14 mouse cellular contexts compared by ENCODE assay signal in genomic region chr10:8589871-8590533, GRCm38 (mm10).
DNase-seq lines count a peak whose midpoint lies in the region.
"Had no signal": no experiment of that assay in that cellular context is flagged by ENCODE, and none has a peak within 500 bp of the region (broad histone marks: within the 10 kb centered on the region; RNA-seq: fewer than 3 reads in every experiment).

No protein-coding gene starts in this region.

- intact Hi-C loops in left cerebral cortex, postnatal 36 days (cut with DNase I), result no loop called here

- peak; percentile 8 to 33 for DNase-seq in kidney, postnatal 4 days
- DNase-seq in kidney, adult 18-20 months, result no peak
- peak; percentile 75 for DNase-seq in brain, adult 2 months (ENCODE audit: low read depth, low spot score)
- DNase-seq in layer of hippocampus, adult 18-20 months (ENCODE audit: low spot score in 2 of 2), result peak; percentile 19 to 80
- peak; percentile 5 to 7 for DNase-seq in left cerebral cortex, postnatal 36 days (ENCODE audit: low spot score in 2 of 2)
- no peak for DNase-seq in cerebellum, adult 9-11 months
- DNase-seq in urinary bladder, postnatal 4 days (ENCODE audit: low spot score in 2 of 2), result no peak
- DNase-seq: adrenal gland, adult 2 months; cerebellum, adult 18-20 months; gastrocnemius, postnatal 25 days; heart, postnatal 10 days; kidney, adult 11 months; lung, adult 18-20 months; thymus, adult 18-20 months had no signal

Comparison
In these comparisons a context has a peak if more than half of its experiments do, and no peak if none do; other contexts are left out.
1. DNase-seq: peak in kidney, postnatal 4 days (2 of 2), brain, adult 2 months (single experiment), layer of hippocampus, adult 18-20 months (2 of 2) and left cerebral cortex, postnatal 36 days (2 of 2); none in kidney, adult 18-20 months (single experiment), cerebellum, adult 9-11 months (single experiment) and urinary bladder, postnatal 4 days (0 of 2).